Comparison of ENCODE assay signal across 13 mouse cellular contexts in genomic region chr16:94317752-94318151, GRCm38 (mm10). TPM values are rescaled to one million over a fixed set of nuclear protein-coding genes. Genes with fewer than 3 reads are reported as not detected.
DNase-seq lines count a peak whose midpoint lies in the region; ATAC-seq and TF ChIP-seq lines count a peak whose summit lies in the region.
"Had no signal": no experiment of that assay in that cellular context is flagged by ENCODE, and none has a peak within 500 bp of the region (broad histone marks: within the 10 kb centered on the region; RNA-seq: fewer than 3 reads in every experiment).

No protein-coding gene starts in this region.

- H3K36me3 ChIP-seq in heart, adult 2 months (ENCODE audit: control insufficient read depth, insufficient read depth, low read length): no peaks in the 10 kb centered on the region
- H3K36me3 ChIP-seq in MEL (ENCODE audit: control insufficient read depth in 1 of 2, insufficient read depth in 2 of 2, low read length in 2 of 2): peaks cover 0 to 28% of the 10 kb centered on the region in 2 experiments; a peak in 2 of 4 replicates
- H3K36me3 ChIP-seq in kidney, adult 2 months (ENCODE audit: control insufficient read depth, insufficient read depth, low read length): no peaks in the 10 kb centered on the region
- no peaks in the 10 kb centered on the region for H3K36me3 ChIP-seq in lung, postnatal 0 days (ENCODE audit: insufficient read depth, low read length)
- H3K36me3 ChIP-seq: embryonic facial prominence, embryonic 15.5 days; liver, embryonic 13.5 days had no signal

- H3K79me2 ChIP-seq in heart, adult 2 months (replicated peaks; ENCODE audit: control insufficient read depth, insufficient read depth, low read length): no peaks in the 10 kb centered on the region
- peaks cover 1% of the 10 kb centered on the region; the same call in 1 of the 2 replicates for H3K79me2 ChIP-seq in MEL (ENCODE audit: control insufficient read depth, insufficient read depth, low read length, poor library complexity)

- peak; percentile 35 to 62 for DNase-seq in heart, adult 2 months
- DNase-seq in heart, postnatal 14 days: no peak
- peak; percentile 59 for DNase-seq in MEL (ENCODE audit: low read depth, low spot score)
- DNase-seq in kidney, adult 2 months: peak; percentile 92
- peak; percentile 61 for DNase-seq in lung, postnatal 0 days (ENCODE audit: low spot score)
- no peak for DNase-seq in right cerebral cortex, adult 18-20 months
- no peak for DNase-seq in frontal cortex, postnatal 36 days (ENCODE audit: low spot score in 2 of 2)
- DNase-seq: cerebellum, postnatal 25 days; liver, embryonic 13.5 days; right cerebral cortex, postnatal 4 days had no signal

- no peak overlapping the region for H3K4me3 ChIP-seq in heart, adult 2 months
- H3K4me3 ChIP-seq in MEL (ENCODE audit: control insufficient read depth in 1 of 2, insufficient read depth in 1 of 2, low read depth in 2 of 2, low read length in 2 of 2): 0 out of 4 replicates have a peak overlapping the region, but pooled peaks of 1 of the 2 experiments have one; percentile 1
- no peak overlapping the region for H3K4me3 ChIP-seq in kidney, adult 2 months (ENCODE audit: insufficient read depth, low read depth, low read length)
- no peak overlapping the region for H3K4me3 ChIP-seq in lung, postnatal 0 days (ENCODE audit: low read depth, low read length)
- H3K4me3 ChIP-seq: embryonic facial prominence, embryonic 15.5 days; liver, embryonic 13.5 days had no signal

- TF ChIP-seq POLR2A in heart, adult 2 months (IDR thresholded peaks at IDR 0.05; ENCODE audit: insufficient read depth, low read depth, low read length): peak; percentile 62; the same call in 1 of the 2 replicates
- no peak for TF ChIP-seq POLR2A in MEL (IDR thresholded peaks at IDR 0.05; ENCODE audit: control insufficient read depth in 1 of 2, insufficient read depth in 1 of 2, low read depth in 1 of 2, low read length in 2 of 2, poor library complexity in 1 of 2)
- no peak for TF ChIP-seq POLR2A in kidney, adult 2 months (IDR thresholded peaks at IDR 0.05; ENCODE audit: low read depth, low read length)

- no peaks in the 10 kb centered on the region for H3K27me3 ChIP-seq in heart, adult 2 months (ENCODE audit: control insufficient read depth, insufficient read depth, low read length)
- no peaks in the 10 kb centered on the region for H3K27me3 ChIP-seq in MEL (ENCODE audit: control insufficient read depth in 1 of 2, insufficient read depth in 2 of 2, low read length in 2 of 2)
- H3K27me3 ChIP-seq in kidney, adult 2 months (replicated peaks; ENCODE audit: control insufficient read depth, insufficient read depth, low read length): no peaks in the 10 kb centered on the region
- no peaks in the 10 kb centered on the region for H3K27me3 ChIP-seq in lung, postnatal 0 days (replicated peaks; ENCODE audit: insufficient read depth, low read length)
- H3K27me3 ChIP-seq: embryonic facial prominence, embryonic 15.5 days; liver, embryonic 13.5 days had no signal

- peaks cover 5% of the 10 kb centered on the region; the same call in 1 of the 2 replicates for H3K4me1 ChIP-seq in heart, adult 2 months (ENCODE audit: control insufficient read depth, insufficient read depth, low read length)
- peaks cover 23 to 33% of the 10 kb centered on the region in 2 experiments for H3K4me1 ChIP-seq in MEL (ENCODE audit: control insufficient read depth in 1 of 2, insufficient read depth in 2 of 2, low read length in 2 of 2)
- H3K4me1 ChIP-seq in kidney, adult 2 months (ENCODE audit: control insufficient read depth, insufficient read depth, low read length): no peaks in the 10 kb centered on the region
- H3K4me1 ChIP-seq in lung, postnatal 0 days (ENCODE audit: insufficient read depth, low read depth, low read length): no peaks in the 10 kb centered on the region

- peak overlapping the region; percentile 51 for H3K27ac ChIP-seq in heart, adult 2 months
- no peak overlapping the region for H3K27ac ChIP-seq in MEL (ENCODE audit: control insufficient read depth, low read depth, low read length)
- H3K27ac ChIP-seq in kidney, adult 2 months (ENCODE audit: insufficient read depth, low read depth, low read length): peak overlapping the region; percentile 76; the same call in 1 of the 2 replicates
- no peak overlapping the region for H3K27ac ChIP-seq in lung, postnatal 0 days (ENCODE audit: low read length)
- H3K27ac ChIP-seq: embryonic facial prominence, embryonic 15.5 days; liver, embryonic 13.5 days had no signal

- ATAC-seq in lung, postnatal 0 days: peak; percentile 6; the same call in 1 of the 2 replicates
- no peak for ATAC-seq in CD4-positive, CD25-positive, alpha-beta regulatory T cell, adult 4 months

- H3K4me2 ChIP-seq in lung, postnatal 0 days (replicated peaks; ENCODE audit: low read depth, low read length): no peak overlapping the region
- H3K4me2 ChIP-seq: embryonic facial prominence, embryonic 15.5 days; liver, embryonic 13.5 days had no signal

- peak; percentile 78; the same call in 1 of the 2 replicates for TF ChIP-seq EP300 in heart, adult 2 months (IDR thresholded peaks at IDR 0.05; ENCODE audit: insufficient read depth, low read depth, low read length)
- TF ChIP-seq EP300 in MEL (IDR thresholded peaks at IDR 0.05; ENCODE audit: low read depth in 1 of 2, low read length in 2 of 2): peak; percentile 31 to 43; a peak in 1 of 4 replicates
- peak; percentile 90 for TF ChIP-seq EP300 in lung, postnatal 0 days (IDR thresholded peaks at IDR 0.05)

- no peak for TF ChIP-seq RAD21 in MEL (IDR thresholded peaks at IDR 0.05; ENCODE audit: low read depth, low read length)

- WGBS in heart, adult 2 months: 40% methylated on average over 5 of the region's 5 CpGs
- 67% methylated on average over 5 of the region's 5 CpGs for WGBS in kidney, adult 2 months
- WGBS in lung, postnatal 0 days: 54% methylated on average over 5 of the region's 5 CpGs

- intact Hi-C loops in heart, adult 2 months (cut with DNase I): no loop called here
- intact Hi-C loops in heart, postnatal 14 days (cut with DNase I): no loop called here

- no peak overlapping the region for H3K9ac ChIP-seq in heart, adult 2 months (ENCODE audit: low read depth, low read length)
- H3K9ac ChIP-seq in MEL (ENCODE audit: control insufficient read depth, low read depth, low read length, poor library complexity, severe bottlenecking): peak overlapping the region; percentile 11; the same call in 1 of the 2 replicates
- H3K9ac ChIP-seq in lung, postnatal 0 days (replicated peaks; ENCODE audit: low read depth): no peak overlapping the region
- H3K9ac ChIP-seq: embryonic facial prominence, embryonic 15.5 days; liver, embryonic 13.5 days had no signal

- TF ChIP-seq CTCF in heart, adult 2 months (IDR thresholded peaks at IDR 0.05): no peak
- no peak for TF ChIP-seq CTCF in MEL (IDR thresholded peaks at IDR 0.05 in 2 of 3, conservative IDR thresholded peaks at IDR 0.05 in 1 of 3; ENCODE audit: control insufficient read depth in 1 of 3, insufficient read depth in 1 of 3, low read depth in 2 of 3, low read length in 3 of 3, poor library complexity in 1 of 3, severe bottlenecking in 1 of 3)
- TF ChIP-seq CTCF in kidney, adult 2 months (conservative IDR thresholded peaks at IDR 0.05; ENCODE audit: insufficient read depth, insufficient read length, low read depth, low read length): no peak
- no peak for TF ChIP-seq CTCF in lung, postnatal 0 days (IDR thresholded peaks at IDR 0.05)

- no peaks in the 10 kb centered on the region for H3K9me3 ChIP-seq in MEL (replicated peaks; ENCODE audit: insufficient read depth, low read length)
- no peaks in the 10 kb centered on the region for H3K9me3 ChIP-seq in lung, postnatal 0 days (ENCODE audit: low read length)
- H3K9me3 ChIP-seq: embryonic facial prominence, embryonic 15.5 days; liver, embryonic 13.5 days had no signal

RNA-seq across cellular contexts. Expression of gene Hlcs, which starts 4.4 kb away (rescaled TPM):
- total RNA-seq in heart, adult 2 months (2021): 1 to 10 TPM; 5.4 to 5.5 TPM
- polyA plus RNA-seq in heart, adult 2 months (2012; rRNA removed): 4.3 and 4.4 TPM in 2 replicates
- total RNA-seq in heart, postnatal 14 days (2021): 1 to 10 TPM; 6.0 to 6.3 TPM
- 2.8 and 3.3 TPM in 2 replicates for total RNA-seq in MEL (2012; rRNA removed)
- 1 to 10 TPM in 1 of 2 experiments, not detected in 1; 6.4 TPM for polyA plus RNA-seq in MEL (2012; ENCODE audit: insufficient read depth in 1 of 2, insufficient read length in 2 of 2, low read depth in 1 of 2, low replicate concordance in 2 of 2, missing spikeins in 1 of 2)
- 6.9 and 8.1 TPM in 2 replicates for polyA plus RNA-seq in kidney, adult 2 months (2012; rRNA removed)
- polyA plus RNA-seq in lung, postnatal 0 days (2015; fragmentation: Nextera tagmentation; extraction: Ambion mirVana): 4.6 and 5.0 TPM in 2 replicates
- polyA plus RNA-seq in CD4-positive, CD25-positive, alpha-beta regulatory T cell, adult 4 months (2017; shearing (Covaris generic)): 1 to 10 TPM; 7.3 to 9.3 TPM

RNA-seq across cellular contexts. Expression of gene Ripply3, which starts 10.5 kb away (rescaled TPM):
- total RNA-seq in heart, adult 2 months (2021): 1 to 10 TPM; 3.9 to 5.1 TPM
- 2.9 and 5.1 TPM in 2 replicates for polyA plus RNA-seq in heart, adult 2 months (2012; rRNA removed)
- total RNA-seq in heart, postnatal 14 days (2021): 1 to 10 TPM; 3.3 to 4.0 TPM
- 0.10 and 0.35 TPM in 2 replicates for total RNA-seq in MEL (2012; rRNA removed)
- polyA plus RNA-seq in MEL (2012; ENCODE audit: insufficient read depth in 1 of 2, insufficient read length in 2 of 2, low read depth in 1 of 2, low replicate concordance in 2 of 2, missing spikeins in 1 of 2): under 1 TPM in 1 of 2 experiments, not detected in 1; 0.18 TPM
- polyA plus RNA-seq in kidney, adult 2 months (2012; rRNA removed): 4.6 and 5.3 TPM in 2 replicates
- polyA plus RNA-seq in lung, postnatal 0 days (2015; fragmentation: Nextera tagmentation; extraction: Ambion mirVana): 73.9 and 89.3 TPM in 2 replicates
- 1 to 10 TPM in 1 of 2 experiments, under 1 TPM in 1; 0.95 to 1.1 TPM for polyA plus RNA-seq in CD4-positive, CD25-positive, alpha-beta regulatory T cell, adult 4 months (2017; shearing (Covaris generic))
- total RNA-seq: granulocyte monocyte progenitor cell, adult 5-6 weeks had no signal

RNA-seq across cellular contexts. Expression of gene Ttc3, which starts 52.7 kb away (rescaled TPM):
- total RNA-seq in heart, adult 2 months (2021): 10 to 100 TPM; 77.6 to 85.5 TPM
- 26.0 and 43.2 TPM in 2 replicates for polyA plus RNA-seq in heart, adult 2 months (2012; rRNA removed)
- total RNA-seq in heart, postnatal 14 days (2021): 10 to 100 TPM; 78.3 to 88.3 TPM
- total RNA-seq in MEL (2012; rRNA removed): 47.5 and 56.9 TPM in 2 replicates
- polyA plus RNA-seq in MEL (2012; ENCODE audit: insufficient read depth in 1 of 2, insufficient read length in 2 of 2, low read depth in 1 of 2, low replicate concordance in 2 of 2, missing spikeins in 1 of 2): 100 to 1,000 TPM in 1 of 2 experiments, 10 to 100 TPM in 1; 46.4 to 352 TPM
- polyA plus RNA-seq in kidney, adult 2 months (2012; rRNA removed): 22.2 and 24.3 TPM in 2 replicates
- 68.9 and 78.9 TPM in 2 replicates for polyA plus RNA-seq in lung, postnatal 0 days (2015; fragmentation: Nextera tagmentation; extraction: Ambion mirVana)
- 10 to 100 TPM; 64.7 to 82.6 TPM for polyA plus RNA-seq in CD4-positive, CD25-positive, alpha-beta regulatory T cell, adult 4 months (2017; shearing (Covaris generic))

RNA-seq across cellular contexts. Expression of gene Pigp, which starts 53.9 kb away (rescaled TPM):
- total RNA-seq in heart, adult 2 months (2021): 100 to 1,000 TPM; 101 to 113 TPM
- polyA plus RNA-seq in heart, adult 2 months (2012; rRNA removed): 49.4 and 86.4 TPM in 2 replicates
- total RNA-seq in heart, postnatal 14 days (2021): 10 to 100 TPM; 70.4 to 74.2 TPM
- total RNA-seq in MEL (2012; rRNA removed): 27.1 and 33.9 TPM in 2 replicates
- polyA plus RNA-seq in MEL (2012; ENCODE audit: insufficient read depth in 1 of 2, insufficient read length in 2 of 2, low read depth in 1 of 2, low replicate concordance in 2 of 2, missing spikeins in 1 of 2): 10 to 100 TPM in 1 of 2 experiments, not detected in 1; 47.3 TPM
- polyA plus RNA-seq in kidney, adult 2 months (2012; rRNA removed): 32.0 and 37.7 TPM in 2 replicates
- polyA plus RNA-seq in lung, postnatal 0 days (2015; fragmentation: Nextera tagmentation; extraction: Ambion mirVana): 134 and 149 TPM in 2 replicates
- polyA plus RNA-seq in CD4-positive, CD25-positive, alpha-beta regulatory T cell, adult 4 months (2017; shearing (Covaris generic)): 10 to 100 TPM; 69.4 to 71.7 TPM

Comparison
In these comparisons a context has a peak if more than half of its experiments do, and no peak if none do; other contexts are left out.
1. DNase-seq: peak in heart, adult 2 months (2 of 2), MEL (single experiment), kidney, adult 2 months (single experiment) and lung, postnatal 0 days (single experiment); none in heart, postnatal 14 days (0 of 2), right cerebral cortex, adult 18-20 months (single experiment) and frontal cortex, postnatal 36 days (0 of 2).
2. H3K27ac ChIP-seq: peak in heart, adult 2 months (single experiment) and kidney, adult 2 months (single experiment); none in MEL (single experiment) and lung, postnatal 0 days (single experiment).
3. RNA of gene Ripply3, which starts 10.5 kb away (polyA plus RNA-seq): 73.9 to 89.3 TPM in lung, postnatal 0 days; 4.6 to 5.3 TPM in kidney, adult 2 months, 2.9 to 5.1 TPM in heart, adult 2 months, 0.95 to 1.1 TPM in CD4-positive, CD25-positive, alpha-beta regulatory T cell, adult 4 months and 0.18 TPM in MEL; every median in the first group is over 10 times any median in the second.